8 mouse cellular contexts compared by ENCODE assay signal in the genomic region with DNA sequence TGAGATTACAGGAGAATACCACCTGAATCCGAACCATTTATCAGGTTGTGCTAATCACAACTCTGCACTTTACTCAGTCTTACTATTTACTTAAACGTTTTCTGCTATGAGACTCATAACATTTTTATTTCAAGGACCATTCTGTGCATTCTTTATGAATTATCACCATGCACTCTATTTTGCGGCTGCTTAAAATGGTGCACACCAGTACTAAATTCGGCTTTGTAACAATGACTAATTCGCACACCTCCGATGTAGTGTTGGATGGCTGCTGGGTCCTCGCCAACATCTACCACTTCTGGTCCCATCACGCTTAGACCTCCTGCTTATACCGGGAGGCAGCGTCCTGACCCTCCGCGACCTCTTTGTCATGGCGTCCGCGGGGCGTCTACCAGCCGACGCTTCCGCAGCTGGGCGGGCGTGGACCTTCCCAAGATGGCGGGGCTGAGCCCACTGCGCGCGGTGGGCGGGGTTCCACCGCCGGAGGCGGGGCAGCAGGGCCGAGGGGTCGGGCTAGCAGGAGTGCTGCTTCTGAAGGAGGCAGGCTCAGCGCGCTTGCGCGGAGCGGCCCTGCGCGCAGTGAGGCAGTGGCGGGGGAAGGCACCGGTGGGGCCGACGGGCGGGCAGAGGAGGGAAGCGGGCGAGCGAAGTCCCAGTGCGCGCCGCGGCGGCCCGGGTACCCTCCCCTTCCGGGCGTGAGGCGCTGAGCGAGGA. TPM values are rescaled to one million over a fixed set of nuclear protein-coding genes. Genes with fewer than 3 reads are reported as not detected.
A peak's percentile ranks its signal among the peaks of the same experiment; 100 is the strongest.
DNase-seq lines count a peak whose midpoint lies in the region; ATAC-seq and TF ChIP-seq lines count a peak whose summit lies in the region.

A gene (plus strand): TSS at position 590 of the 714 bp plus-strand sequence.

- H3K27ac ChIP-seq in hindbrain, embryonic 13.5 days, result peak within 1 kb of the TSS; percentile 98

- peak; percentile 79 for ATAC-seq in Patski
- ATAC-seq in hindbrain, embryonic 13.5 days (ENCODE audit: low FRiP score), result peak; percentile 94

- no peaks in the 10 kb centered on the region for H3K9me3 ChIP-seq in hindbrain, embryonic 13.5 days

- DNase-seq in Patski (ENCODE audit: low read depth, low spot score), result peak; percentile 73
- DNase-seq in cerebellum, postnatal 14 days, result peak; percentile 97 to 98
- peak; percentile 97 for DNase-seq in frontal cortex, postnatal 14 days (ENCODE audit: low spot score in 2 of 2)
- peak; percentile 86 to 96 for DNase-seq in layer of hippocampus, postnatal 25 days (ENCODE audit: extremely low spot score in 1 of 2, low spot score in 1 of 2)
- peak; percentile 98 for DNase-seq in lung, postnatal 25 days (ENCODE audit: low spot score)
- peak; percentile 99 for DNase-seq in retina, embryonic 14.5 days (ENCODE audit: low spot score)
- peak; percentile 99 for DNase-seq in thymus, postnatal 4 days

- WGBS in hindbrain, embryonic 13.5 days, result 2% methylated on average over 56 of the region's 56 CpGs

- POLR2A ChIA-PET in Patski (lab: Charles Lee), result interaction anchor here (0.7 to 1.4 kb wide), 3 partner anchors 11 to 35 kb away, joined by 3 to 4 read pairs (median 4); no protein-coding TSS in a partner anchor

- CTCF ChIA-PET in Patski (lab: Charles Lee), result no interaction called here

- H3K4me2 ChIP-seq in hindbrain, embryonic 13.5 days, result peak within 1 kb of the TSS; percentile 66

- peaks cover 17% of the 10 kb centered on the region for H3K4me1 ChIP-seq in hindbrain, embryonic 13.5 days (replicated peaks)

- peak within 1 kb of the TSS; percentile 96 for H3K4me3 ChIP-seq in hindbrain, embryonic 13.5 days

- H3K9ac ChIP-seq in hindbrain, embryonic 13.5 days, result peak within 1 kb of the TSS; percentile 98

- TF ChIP-seq CTCF in Patski (IDR thresholded peaks at IDR 0.05), result no peak

- H3K27me3 ChIP-seq in Patski, result no peaks in the 10 kb centered on the region
- no peaks in the 10 kb centered on the region for H3K27me3 ChIP-seq in hindbrain, embryonic 13.5 days

- in situ Hi-C loops in Patski (cut with MboI; ENCODE audit: low pct_unique_long_range_greater_than_20kb), result no loop called here

- no peaks in the 10 kb centered on the region for H3K36me3 ChIP-seq in hindbrain, embryonic 13.5 days

RNA-seq across cellular contexts. Expression of the gene that starts here (rescaled TPM):
- 53.6 TPM for polyA plus RNA-seq in Patski (2021)
- 107 and 112 TPM in 2 replicates for polyA plus RNA-seq in hindbrain, embryonic 13.5 days (2015; fragmentation: Nextera tagmentation; extraction: Ambion mirVana)
- total RNA-seq in layer of hippocampus, postnatal 25 days (2021), result 10 to 100 TPM; 45.6 to 49.2 TPM

Comparison
In these comparisons a context has a peak if more than half of its experiments do, and no peak if none do; other contexts are left out.
1. Peak in every context shown above with its lines: DNase-seq, ATAC-seq, H3K4me3 ChIP-seq and H3K27ac ChIP-seq.